Mouse (Mus musculus) ovary, postnatal 36 days (tissue): ENCODE data around the gene Ntf3.
A peak's percentile ranks its signal among the peaks of the same experiment; 100 is the strongest.

Experiments used
- DNase-seq: peaks from one replicate; pipeline ENCODE4 v3.0.0; 2022; ENCODE audit warnings: low spot score, mixed read lengths

Gene Ntf3

DNA sequence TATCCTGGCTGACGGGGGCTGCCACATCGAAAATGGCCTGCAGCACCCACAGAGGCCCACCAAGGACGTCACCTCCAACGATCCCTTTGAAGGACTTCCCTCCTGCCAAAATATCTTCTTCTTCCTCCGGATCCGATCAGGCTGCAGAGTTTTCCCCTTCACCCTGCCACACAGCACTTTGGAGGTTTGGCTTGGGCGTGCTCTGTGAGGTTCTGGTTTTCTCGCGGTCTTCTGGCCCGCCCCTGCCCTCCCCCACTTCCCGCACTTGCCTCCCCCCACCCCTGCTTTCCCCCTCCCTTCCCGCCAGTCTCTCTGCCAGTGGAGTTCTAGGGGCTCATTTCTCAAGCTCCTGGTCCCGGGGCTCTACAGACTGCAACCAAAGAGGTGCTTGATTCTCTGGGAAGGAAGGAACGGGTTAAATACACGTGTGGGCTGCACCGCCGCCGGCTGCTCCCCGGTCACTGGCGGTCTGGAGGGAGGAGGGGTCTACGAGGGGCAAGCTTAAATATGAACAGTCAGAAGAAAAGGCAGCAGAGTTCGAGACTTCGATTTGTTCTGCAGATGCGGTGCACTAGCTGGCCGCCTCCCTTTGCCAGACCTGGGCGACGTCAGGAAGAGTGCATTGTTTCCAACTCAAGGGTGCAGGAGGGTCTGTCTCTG, at the start of gene Ntf3:
TSS of gene Ntf3 (minus strand) at position 363 of the 660 bp plus-strand sequence.
- no peak for DNase-seq

DNA sequence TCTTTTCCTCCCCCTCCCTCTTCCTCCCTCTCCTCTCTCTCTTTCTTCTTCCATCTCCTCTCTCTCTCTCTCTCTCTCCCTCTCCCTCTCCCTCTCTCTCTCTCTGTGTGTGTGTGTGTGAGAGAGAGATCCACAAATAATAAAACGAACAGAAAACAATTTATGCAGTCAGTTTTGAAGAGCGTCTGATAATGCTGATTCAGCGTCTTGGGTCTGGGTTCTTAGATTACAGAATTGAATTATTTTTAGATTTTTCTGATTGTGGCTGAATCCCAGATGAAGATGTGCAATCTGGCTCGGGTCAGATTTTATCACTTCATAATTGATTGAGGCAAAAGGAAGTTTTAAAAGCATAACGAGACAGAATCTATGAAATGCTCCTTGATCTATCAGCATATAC, 46.6 kb upstream of the Ntf3 start:
- DNase-seq = no peak

DNA sequence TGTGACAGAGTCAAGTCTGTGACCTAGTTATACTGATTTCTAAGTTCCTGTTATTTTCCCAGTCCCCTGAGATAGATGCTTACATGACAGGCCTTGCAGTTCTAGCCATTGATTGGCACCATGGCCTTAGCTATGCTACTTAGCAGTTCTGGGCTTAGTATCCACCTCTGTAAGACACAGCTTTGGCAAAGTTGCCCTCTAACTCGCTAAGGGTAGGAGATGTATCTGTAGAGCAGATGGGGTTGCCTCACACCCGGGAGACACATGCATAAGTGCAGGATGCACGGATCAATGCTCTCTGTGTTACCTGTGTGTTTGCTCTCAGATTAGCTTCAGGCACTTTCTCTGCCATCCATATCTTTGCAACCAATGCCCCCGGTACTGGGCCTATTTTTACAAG, 36.7 kb upstream of the Ntf3 start:
- DNase-seq = no peak

DNA sequence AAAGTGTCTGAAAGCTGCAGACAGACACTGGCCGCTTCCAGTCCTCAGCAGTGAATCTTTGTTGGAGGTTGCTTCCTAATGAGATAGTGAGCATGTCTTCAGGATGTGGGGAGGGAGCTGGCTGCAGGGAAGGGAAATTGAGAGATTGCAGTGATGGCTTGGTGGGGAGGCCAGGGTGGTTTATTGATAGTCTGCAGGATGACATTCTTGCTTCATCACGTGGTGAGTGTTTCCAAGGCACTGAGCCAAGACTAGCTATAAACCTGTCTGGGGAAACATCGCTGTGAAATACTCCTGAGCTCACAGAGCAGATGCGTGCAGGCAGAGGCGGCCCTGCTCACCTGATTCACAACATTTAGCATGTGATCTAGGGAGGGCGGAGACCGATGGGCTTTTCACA, 36.2 kb upstream of the Ntf3 start:
- DNase-seq = no peak

DNA sequence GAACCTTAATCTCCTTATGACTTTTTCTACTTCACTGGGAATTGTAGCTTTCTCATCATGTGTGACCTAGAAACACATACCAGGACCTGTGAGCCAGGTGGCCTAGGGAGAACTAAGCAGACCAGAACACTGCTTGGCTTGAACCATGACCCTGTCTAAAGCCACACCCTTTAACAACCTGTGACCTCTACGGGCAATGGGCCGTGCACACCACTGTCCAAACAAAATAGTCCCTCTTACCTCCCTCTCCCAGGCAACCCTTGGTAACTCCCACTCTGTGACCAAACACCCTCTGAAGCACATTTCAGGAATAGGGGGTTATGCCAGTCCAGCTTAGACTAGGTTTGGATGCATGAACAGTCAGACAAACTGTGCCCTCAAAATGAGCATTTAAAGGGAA, 35.0 kb upstream of the Ntf3 start:
- no peak for DNase-seq

DNA sequence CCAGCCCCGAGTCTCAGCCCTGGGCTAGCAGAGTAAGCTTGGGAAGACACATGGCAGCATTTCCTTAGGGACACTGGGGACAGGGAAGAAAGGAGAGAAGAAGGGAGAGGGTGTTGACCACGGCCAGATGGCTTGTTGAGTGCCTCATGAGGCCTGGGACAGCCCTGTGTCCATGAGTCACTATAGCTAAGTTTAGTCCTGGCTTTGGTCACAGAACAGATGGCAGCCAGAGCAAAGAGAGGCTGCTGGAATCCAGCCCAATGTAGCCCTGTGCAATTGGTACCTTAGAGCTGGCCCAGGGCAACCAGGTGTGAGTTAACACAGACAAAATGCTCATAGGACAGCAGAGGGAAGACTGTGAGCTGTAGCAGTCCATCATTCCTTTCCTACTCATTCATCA, 33.2 kb upstream of the Ntf3 start:
- DNase-seq = no peak

DNA sequence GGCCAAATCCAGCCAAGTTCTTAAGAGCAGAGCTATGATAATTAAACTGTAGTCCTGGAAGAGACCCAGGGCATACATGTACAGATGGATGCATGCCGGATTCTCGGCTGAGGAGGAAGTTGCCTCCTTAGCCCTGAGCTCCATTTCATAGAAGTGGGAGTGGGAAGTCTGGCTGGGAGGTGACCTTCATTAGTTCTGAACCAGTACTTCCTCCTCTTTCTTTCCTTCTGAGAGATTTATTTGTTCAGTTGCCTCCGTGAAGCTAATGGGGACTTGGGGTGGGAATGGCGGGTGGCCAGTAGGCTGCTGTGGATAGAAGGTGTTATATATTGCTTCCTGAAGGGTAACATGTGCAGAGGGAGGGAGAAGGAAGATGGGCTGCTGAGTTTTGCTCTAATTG, 28.1 kb upstream of the Ntf3 start:
- no peak for DNase-seq

DNA sequence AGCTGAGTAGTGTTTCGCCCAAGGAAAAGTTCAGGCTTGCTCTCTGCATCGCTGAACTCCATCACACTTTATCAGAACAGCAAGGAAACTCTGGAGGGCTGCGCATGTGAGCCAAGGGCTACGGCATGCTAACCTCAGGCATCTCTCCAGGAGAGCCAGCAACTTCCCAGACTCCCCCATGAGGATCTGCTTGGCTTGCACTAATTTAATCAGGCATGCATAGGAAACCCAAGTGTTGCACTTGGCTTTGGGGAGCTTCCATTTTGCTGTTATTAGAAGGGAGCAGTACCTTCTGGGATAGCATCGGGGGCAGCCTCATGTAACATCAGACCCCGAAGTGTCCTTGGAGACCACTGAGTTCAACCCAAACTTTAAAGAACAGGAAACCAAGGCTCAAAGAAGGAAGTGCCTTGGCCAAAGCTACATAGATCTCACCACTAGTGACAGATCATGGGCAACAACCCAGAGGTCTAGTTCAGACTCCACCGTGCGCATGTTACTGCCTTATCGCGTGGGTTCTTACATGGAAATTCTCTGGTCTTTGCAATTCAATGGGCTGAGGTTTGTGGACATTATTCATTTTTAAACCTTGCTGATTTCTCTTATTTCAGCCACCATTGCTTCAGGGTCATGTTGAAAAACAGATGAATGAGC, 23.6 kb upstream of the Ntf3 start:
- DNase-seq = no peak

DNA sequence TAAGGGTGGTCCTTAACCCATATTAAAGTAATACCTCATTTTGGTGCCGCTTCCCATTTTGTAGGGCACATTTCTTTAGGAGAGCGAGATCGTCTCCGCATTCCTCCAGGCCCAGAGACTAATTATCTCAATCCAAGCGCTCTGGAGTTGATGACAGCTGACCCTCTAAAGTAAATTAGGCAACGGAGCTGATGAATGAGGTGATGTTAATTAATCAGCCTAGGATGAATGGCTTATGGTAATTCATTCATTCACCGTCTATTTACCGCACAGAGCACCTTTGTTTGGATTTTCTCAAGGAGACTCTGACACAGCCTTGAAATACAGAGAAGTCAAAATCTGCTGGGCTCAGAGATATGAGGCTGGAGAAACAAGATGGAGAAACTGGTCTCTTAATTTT, 20.7 kb upstream of the Ntf3 start:
- DNase-seq = no peak

DNA sequence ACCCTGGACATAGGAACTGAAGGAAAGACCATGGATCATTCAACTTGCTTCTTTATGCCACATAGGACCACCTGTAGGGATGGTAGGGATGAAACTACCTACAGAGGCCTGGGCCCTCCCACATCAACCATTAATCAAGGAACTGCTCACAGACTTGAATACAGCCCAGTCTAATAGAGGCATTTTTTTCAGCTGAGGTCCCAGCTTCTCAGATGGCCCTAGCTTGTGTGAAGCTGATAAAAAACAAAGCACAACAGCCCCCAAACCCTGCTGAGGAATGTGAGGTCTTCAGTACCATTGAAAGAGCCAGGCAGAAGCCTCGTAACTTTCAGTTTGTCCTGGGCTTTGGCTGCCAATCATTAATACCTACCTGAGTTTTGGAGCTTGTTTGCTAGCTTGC, 19.4 kb upstream of the Ntf3 start:
- DNase-seq = no peak

DNA sequence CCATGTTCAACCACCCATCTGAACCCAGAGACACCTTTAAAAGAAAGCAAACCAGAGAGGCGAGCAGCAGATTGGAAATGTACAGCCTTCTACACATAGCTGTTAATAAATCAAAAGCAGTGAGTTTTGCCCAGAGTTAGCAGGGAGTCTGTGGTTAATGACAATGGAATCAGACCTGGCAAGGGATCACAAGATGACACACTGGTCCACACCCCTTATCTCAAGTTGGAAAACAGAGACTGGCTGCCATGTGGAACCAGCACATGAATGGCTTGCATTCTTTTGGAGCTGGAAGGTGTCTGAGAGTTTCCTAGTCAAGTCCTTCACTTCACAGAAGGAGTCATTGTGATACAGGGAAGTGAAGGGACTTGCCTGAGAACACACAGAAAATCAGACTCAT, 5.4 kb upstream of the Ntf3 start:
- DNase-seq = no peak

DNA sequence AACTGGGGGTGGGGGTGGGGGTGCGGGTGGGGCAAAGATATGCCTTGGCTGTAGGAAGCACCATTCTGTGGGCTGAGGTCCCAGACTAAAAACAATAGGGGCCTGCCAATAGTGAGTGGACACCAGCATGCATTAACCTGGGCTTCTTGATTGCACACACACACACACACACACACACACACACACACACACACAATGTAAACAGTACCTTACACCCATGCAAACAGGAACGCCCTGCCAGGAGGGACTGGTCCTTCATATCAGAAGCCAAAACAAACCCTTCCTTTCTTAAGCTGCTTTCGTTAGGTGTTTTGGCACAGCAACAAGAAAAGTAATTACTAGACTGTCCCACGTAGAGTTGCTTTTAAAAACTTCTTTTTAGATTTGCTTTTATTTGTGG, 4.1 kb upstream of the Ntf3 start:
- no peak for DNase-seq

DNA sequence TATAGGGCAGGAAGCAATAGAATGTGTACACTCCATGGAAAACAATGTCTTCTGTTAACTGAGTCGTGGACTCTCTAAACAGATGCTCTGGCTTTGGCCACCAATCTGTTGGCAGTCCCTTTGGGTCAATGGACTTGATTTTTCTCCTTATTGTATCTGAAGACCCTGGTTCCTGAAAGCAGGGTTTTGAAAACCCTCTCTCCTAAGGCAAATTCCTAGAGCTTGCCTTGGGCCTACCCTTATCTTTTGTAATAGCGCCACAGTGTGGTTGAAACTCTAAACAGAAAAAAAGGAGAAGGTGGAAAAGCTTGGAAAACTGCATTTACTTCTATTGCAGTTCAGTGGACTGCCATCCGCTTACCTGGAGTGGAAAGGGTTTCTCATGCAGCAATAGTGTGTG, 1.0 kb upstream of the Ntf3 start:
- DNase-seq = no peak

DNA sequence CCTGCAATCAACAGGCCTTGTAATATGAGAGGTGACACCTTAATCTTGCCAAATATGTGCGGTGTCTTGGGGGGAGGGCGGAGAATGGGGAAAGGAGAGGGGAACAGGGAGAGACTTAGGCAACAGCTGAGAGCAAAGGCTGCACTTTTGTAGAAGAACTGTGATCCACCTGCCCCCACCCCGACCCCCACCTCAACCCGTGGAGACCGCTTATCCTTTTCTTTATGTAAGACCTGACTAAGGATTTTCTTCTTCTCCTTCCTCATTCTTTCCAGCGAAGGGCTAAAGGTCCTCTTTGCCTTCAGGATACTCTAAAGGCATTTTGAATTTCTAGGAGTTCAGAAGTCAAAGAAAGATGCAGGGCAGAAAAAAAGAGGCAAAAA, 489 bp upstream of the Ntf3 start:
- DNase-seq = no peak

DNA sequence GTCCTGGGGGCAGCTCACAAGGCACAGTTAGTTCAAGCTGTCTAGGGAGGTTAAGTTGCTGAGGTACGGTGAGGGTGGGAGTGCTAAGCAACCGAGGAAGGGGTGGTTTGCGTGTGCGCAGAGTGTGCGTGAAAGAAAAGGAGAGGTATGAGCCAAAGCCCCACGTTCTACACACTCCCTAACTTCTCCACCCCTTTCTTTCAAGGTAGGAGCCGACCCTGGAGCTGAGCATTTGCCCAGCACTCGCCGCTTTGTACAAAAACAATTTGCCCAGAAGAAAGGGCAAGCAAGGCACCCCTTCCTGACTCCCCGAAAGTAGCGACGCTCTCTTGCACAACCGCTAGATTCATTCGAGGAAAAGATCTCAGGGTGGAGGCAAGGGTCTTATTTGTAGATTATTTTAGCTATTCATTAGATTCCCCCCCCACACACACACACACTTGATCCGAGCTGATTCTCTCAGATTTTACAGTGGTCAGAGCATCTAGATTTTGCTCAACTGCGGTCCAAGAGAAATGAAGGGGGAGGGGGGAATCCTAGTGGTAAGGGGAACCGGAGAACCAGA, 1.0 kb downstream of the Ntf3 start:
- DNase-seq = no peak

DNA sequence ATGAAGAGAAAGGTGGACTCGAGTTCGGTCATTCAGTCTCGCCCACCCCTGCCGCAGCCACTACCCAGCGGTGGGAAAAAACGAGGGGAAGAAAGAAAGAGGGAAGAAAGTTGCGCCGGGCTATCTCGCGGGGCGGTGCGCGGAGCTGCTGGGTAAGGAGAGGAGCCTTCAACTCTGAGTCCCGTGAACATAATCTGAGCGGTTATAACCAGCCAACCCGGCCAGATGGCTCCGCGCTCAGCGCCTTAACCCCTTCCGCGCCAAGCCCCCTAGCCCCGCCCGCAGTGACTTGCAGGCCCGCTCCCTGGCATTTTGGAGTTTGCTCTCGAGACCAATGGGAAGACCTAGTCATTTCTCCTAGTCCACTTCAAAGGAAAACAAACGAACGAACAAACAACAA, 1.9 kb downstream of the Ntf3 start:
- DNase-seq = peak; percentile 27

DNA sequence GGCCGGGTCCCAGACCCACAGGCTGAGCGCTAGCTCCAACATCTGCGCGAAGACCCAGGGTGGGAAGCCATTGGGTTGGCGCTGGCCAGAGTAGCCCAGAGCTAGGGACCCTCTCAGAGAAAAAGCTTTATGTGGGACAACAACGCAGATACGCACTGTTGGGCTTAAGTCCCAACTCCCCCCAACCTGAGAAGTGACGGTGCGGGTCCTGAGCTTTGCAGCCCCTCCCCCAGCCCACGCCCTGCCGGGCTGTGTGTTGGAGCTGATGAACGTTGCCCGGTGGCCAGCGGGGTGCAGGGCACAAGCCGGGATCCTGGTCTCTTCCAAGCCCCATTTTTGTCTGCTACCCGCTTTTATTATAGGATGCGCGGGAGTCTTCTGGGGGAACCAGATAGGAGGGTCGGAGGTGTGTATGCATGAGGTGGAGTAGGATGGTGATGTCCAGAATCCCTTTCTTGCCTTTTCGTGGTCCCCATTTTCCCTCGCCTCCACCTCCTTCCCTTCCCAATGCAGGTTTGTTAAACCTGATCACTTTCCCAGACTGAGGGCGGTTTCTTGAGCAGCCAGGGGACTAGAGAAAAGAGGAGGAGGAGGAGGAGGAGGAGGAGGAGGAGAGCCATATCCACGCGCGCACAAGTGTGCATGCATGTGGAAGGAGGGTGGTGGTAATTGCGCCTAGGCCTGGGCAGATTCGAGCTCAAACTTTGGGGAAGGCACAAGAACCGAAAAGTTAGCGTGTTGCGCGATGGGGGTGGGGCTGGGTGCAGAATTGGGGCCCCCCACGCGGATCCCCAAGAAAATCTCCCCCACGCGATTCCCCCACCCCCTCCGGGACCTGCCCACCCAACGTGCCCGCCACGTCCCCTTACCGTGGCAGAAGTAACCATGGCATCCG, 2.6 kb downstream of the Ntf3 start:
- DNase-seq = no peak

DNA sequence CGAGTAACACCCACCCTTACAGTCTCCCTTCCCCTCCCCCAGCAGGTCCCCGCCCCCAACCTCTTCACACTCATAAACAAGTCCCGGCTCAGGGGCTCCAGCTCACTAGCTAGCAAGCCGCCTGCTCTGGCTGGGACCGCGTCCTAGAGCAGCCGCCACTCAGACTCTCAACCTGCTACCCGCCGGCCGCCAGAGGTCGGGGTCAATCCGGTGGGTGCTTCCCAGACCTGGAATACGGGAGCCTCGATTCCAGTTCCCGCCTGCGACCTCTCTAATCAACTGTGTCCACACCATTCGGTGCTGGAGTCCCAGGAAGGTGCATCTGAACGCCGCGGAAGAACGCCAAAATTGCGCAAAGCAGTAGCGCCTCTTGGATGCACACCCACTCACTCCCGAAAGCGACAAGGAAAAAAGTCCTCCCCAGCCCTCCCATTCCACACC, 3.5 kb downstream of the Ntf3 start:
- peak; percentile 30 for DNase-seq

DNA sequence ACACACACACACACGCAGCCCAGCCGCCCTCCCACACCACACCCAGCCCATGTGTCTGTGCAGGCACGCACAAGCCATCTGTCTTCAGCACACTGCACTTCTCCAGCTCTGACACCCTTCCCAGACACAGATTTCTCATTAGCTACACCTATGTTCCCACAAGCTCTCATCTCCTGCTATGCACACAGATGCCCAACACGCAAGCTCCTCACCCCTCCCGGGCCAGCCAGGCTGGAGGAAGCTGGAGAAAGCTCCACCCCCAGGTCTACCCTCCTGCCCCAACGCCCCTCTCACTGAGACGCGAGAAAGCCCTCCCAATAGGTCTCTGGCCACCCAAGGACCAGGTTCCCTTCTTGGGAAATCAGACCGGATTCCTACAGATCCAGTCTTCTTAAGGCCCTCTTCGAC, 4.4 kb downstream of the Ntf3 start:
- DNase-seq = no peak

DNA sequence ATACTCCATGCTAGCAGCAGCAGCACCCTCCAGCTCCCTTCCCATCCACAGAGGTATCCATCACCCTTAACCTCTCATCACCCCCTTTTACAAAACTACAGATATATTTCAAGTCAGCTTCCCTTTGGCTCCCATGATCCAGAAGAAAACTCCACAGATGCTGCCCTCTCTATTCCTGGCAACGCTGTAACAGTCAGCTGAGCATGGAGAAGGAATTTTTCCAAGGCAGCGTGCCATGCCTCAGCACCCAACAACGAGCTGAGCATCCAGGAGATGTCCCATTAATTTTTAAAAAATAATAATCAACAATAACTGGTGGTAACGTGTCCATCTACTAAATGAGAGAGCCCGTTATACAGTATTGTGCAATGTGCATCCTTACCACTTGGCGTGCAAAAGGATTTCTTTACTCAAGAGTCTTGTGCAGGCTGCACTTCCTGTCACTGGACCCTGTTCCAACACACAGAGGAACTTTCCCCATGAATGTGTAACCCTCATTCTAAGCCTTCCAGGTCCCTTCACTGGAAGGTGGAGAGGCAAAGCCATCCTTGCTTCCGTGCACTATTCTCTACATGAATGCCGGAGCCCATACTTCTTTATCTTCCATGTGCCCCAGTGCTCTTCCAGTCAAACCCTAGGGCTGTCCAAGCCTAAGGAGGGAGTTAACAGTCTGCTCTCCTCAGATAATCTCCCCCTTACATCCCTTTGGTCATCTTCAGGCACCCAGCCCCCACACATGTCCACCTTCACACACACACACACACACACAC, 5.0 kb downstream of the Ntf3 start:
- no peak for DNase-seq

DNA sequence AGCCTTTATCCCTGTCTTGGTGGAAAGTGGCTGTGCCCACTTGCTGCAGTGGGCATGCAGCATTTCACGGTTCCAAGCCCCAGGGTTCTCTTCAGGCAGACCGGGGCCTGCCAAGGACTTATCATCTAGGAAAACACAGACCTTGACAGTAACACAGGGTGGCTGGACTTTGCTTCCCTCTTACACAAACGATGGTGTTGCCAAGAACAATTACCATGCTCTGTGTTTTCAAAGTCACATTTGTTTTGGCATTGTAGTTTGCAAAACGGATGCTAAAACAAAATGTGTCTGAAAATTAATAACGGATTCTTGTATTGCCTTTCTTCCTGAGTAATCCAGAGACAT, 6.7 kb downstream of the Ntf3 start:
- no peak for DNase-seq
